21 mouse cellular contexts compared by ENCODE assay signal in genomic region chr11:100408835-100409462, GRCm38 (mm10). TPM values are rescaled to one million over a fixed set of nuclear protein-coding genes. Genes with fewer than 3 reads are reported as not detected.
A peak's percentile ranks its signal among the peaks of the same experiment; 100 is the strongest.
DNase-seq lines count a peak whose midpoint lies in the region; ATAC-seq and TF ChIP-seq lines count a peak whose summit lies in the region.
"Had no signal": no experiment of that assay in that cellular context is flagged by ENCODE, and none has a peak within 500 bp of the region (broad histone marks: within the 10 kb centered on the region; RNA-seq: fewer than 3 reads in every experiment).

No protein-coding gene starts in this region.

- H3K9me3 ChIP-seq in heart, embryonic 11.5 days (replicated peaks; ENCODE audit: control insufficient read depth, low read length): no peaks in the 10 kb centered on the region
- H3K9me3 ChIP-seq in heart, embryonic 10.5 days: no peaks in the 10 kb centered on the region
- H3K9me3 ChIP-seq: G1E; heart, embryonic 12.5 days; hindbrain, embryonic 10.5 days; hindbrain, embryonic 15.5 days; kidney, embryonic 15.5 days; liver, embryonic 15.5 days; midbrain, embryonic 15.5 days; neural tube, embryonic 15.5 days had no signal

- ATAC-seq in heart, embryonic 11.5 days (replicated peaks; ENCODE audit: insufficient number of reproducible peaks, low FRiP score, low TSS enrichment): no peak
- ATAC-seq: inflammation-experienced regulatory T-cells, adult 6 months; midbrain, embryonic 15.5 days had no signal

- H3K9ac ChIP-seq in heart, embryonic 11.5 days (ENCODE audit: low read depth, low read length): no peak overlapping the region
- H3K9ac ChIP-seq: heart, embryonic 12.5 days; hindbrain, embryonic 15.5 days; kidney, embryonic 15.5 days; liver, embryonic 15.5 days; lung, embryonic 14.5 days; midbrain, embryonic 15.5 days; neural tube, embryonic 15.5 days had no signal

- no peaks in the 10 kb centered on the region for H3K27me3 ChIP-seq in cerebellum, adult 2 months (ENCODE audit: control insufficient read depth, insufficient read depth, low read length)
- no peaks in the 10 kb centered on the region for H3K27me3 ChIP-seq in heart, embryonic 11.5 days (ENCODE audit: control insufficient read depth, insufficient read depth, low read length)
- no peaks in the 10 kb centered on the region for H3K27me3 ChIP-seq in heart, embryonic 10.5 days (ENCODE audit: insufficient read depth, poor library complexity, severe bottlenecking)
- no peaks in the 10 kb centered on the region for H3K27me3 ChIP-seq in thymus, adult 2 months (ENCODE audit: control insufficient read depth, insufficient read depth, low read length)
- H3K27me3 ChIP-seq: heart, embryonic 12.5 days; hindbrain, embryonic 15.5 days; kidney, embryonic 15.5 days; midbrain, embryonic 15.5 days; neural tube, embryonic 15.5 days had no signal

- TF ChIP-seq CTCF in cerebellum, adult 2 months (IDR thresholded peaks at IDR 0.05; ENCODE audit: borderline replicate concordance, insufficient read depth, low read depth, low read length): no peak
- no peak for TF ChIP-seq CTCF in thymus, adult 2 months (IDR thresholded peaks at IDR 0.05; ENCODE audit: borderline replicate concordance, control insufficient read depth, extremely low read depth, insufficient read depth, low read length, poor library complexity)

- no peak overlapping the region for H3K4me2 ChIP-seq in heart, embryonic 11.5 days
- H3K4me2 ChIP-seq: heart, embryonic 12.5 days; hindbrain, embryonic 15.5 days; kidney, embryonic 15.5 days; liver, embryonic 15.5 days; lung, embryonic 14.5 days; midbrain, embryonic 15.5 days; neural tube, embryonic 15.5 days had no signal

- peaks cover 11% of the 10 kb centered on the region for H3K36me3 ChIP-seq in heart, embryonic 11.5 days (ENCODE audit: control insufficient read depth, insufficient read depth, low read length)
- H3K36me3 ChIP-seq in heart, embryonic 10.5 days: peaks cover 50% of the 10 kb centered on the region
- H3K36me3 ChIP-seq in thymus, adult 2 months (ENCODE audit: control insufficient read depth, insufficient read depth, low read length): no peaks in the 10 kb centered on the region
- H3K36me3 ChIP-seq: G1E; hindbrain, embryonic 15.5 days; liver, embryonic 15.5 days; midbrain, embryonic 15.5 days had no signal

- TF ChIP-seq POLR2A in cerebellum, adult 2 months (IDR thresholded peaks at IDR 0.05; ENCODE audit: borderline replicate concordance, insufficient read depth, low read length): no peak
- no peak for TF ChIP-seq POLR2A in thymus, adult 2 months (IDR thresholded peaks at IDR 0.05; ENCODE audit: control insufficient read depth, extremely low read depth, insufficient read depth, low read length, poor library complexity)

- H3K4me3 ChIP-seq in cerebellum, adult 2 months (replicated peaks; ENCODE audit: insufficient read depth, low read depth, low read length): no peak overlapping the region
- H3K4me3 ChIP-seq in heart, embryonic 11.5 days (ENCODE audit: low read depth, low read length): no peak overlapping the region
- H3K4me3 ChIP-seq in heart, embryonic 10.5 days: no peak overlapping the region
- H3K4me3 ChIP-seq in thymus, adult 2 months (ENCODE audit: control insufficient read depth, insufficient read depth, low read length): no peak overlapping the region
- H3K4me3 ChIP-seq: erythroblast, embryonic 14.5 days; gastrocnemius, adult 2 months; heart, embryonic 12.5 days; hindbrain, embryonic 10.5 days; hindbrain, embryonic 15.5 days; kidney, embryonic 15.5 days; liver, embryonic 15.5 days; midbrain, embryonic 15.5 days; neural tube, embryonic 15.5 days had no signal

- H3K4me1 ChIP-seq in cerebellum, adult 2 months (ENCODE audit: control insufficient read depth, insufficient read depth, low read length): peaks cover 44% of the 10 kb centered on the region
- peaks cover 29% of the 10 kb centered on the region for H3K4me1 ChIP-seq in heart, embryonic 11.5 days (ENCODE audit: control insufficient read depth, insufficient read depth, low read length)
- peaks cover 62% of the 10 kb centered on the region for H3K4me1 ChIP-seq in heart, embryonic 10.5 days
- peaks cover 74% of the 10 kb centered on the region for H3K4me1 ChIP-seq in thymus, adult 2 months (replicated peaks; ENCODE audit: control insufficient read depth, insufficient read depth, low read length)

- H3K27ac ChIP-seq in cerebellum, adult 2 months (ENCODE audit: insufficient read depth, low read length): peak overlapping the region; percentile 63; the same call in 1 of the 2 replicates
- 0 out of 2 replicates have a peak overlapping the region, but pooled peaks have one; percentile 2 for H3K27ac ChIP-seq in heart, embryonic 11.5 days (ENCODE audit: low read depth, low read length)
- H3K27ac ChIP-seq in heart, embryonic 10.5 days: no peak overlapping the region
- peak overlapping the region; percentile 96 for H3K27ac ChIP-seq in thymus, adult 2 months (ENCODE audit: control insufficient read depth, insufficient read depth, low read length)
- H3K27ac ChIP-seq: hindbrain, embryonic 10.5 days; hindbrain, embryonic 15.5 days; kidney, embryonic 15.5 days; liver, embryonic 15.5 days; midbrain, embryonic 15.5 days; neural tube, embryonic 15.5 days had no signal

- 93% methylated on average over 12 of the region's 12 CpGs for WGBS in cerebellum, adult 2 months
- WGBS in heart, embryonic 11.5 days (ENCODE audit: insufficient replicate concordance): 89% methylated on average over 12 of the region's 12 CpGs
- WGBS in heart, embryonic 10.5 days: 92% methylated on average over 12 of the region's 12 CpGs
- WGBS in thymus, adult 2 months: 77% methylated on average over 12 of the region's 12 CpGs

- no peak for DNase-seq in cerebellum, adult 2 months
- no peak for DNase-seq in cerebellum, postnatal 14 days
- no peak for DNase-seq in heart, embryonic 10.5 days (ENCODE audit: low spot score)
- peak; percentile 40 for DNase-seq in thymus, adult 2 months
- DNase-seq in thymus, postnatal 36 days: peak; percentile 49 to 72
- DNase-seq in gastrocnemius, postnatal 25 days: no peak
- DNase-seq: adrenal gland, adult 8-10 months; lung, embryonic 14.5 days had no signal

RNA-seq across cellular contexts. Expression of gene P3h4, which starts 5.7 kb away (rescaled TPM):
- polyA plus RNA-seq in cerebellum, adult 2 months (2012; rRNA removed): 17.6 and 19.6 TPM in 2 replicates
- 67.2 and 70.6 TPM in 2 replicates for polyA plus RNA-seq in heart, embryonic 11.5 days (2014; fragmentation: Nextera tagmentation; extraction: Ambion mirVana)
- 71.1 and 81.8 TPM in 2 replicates for polyA plus RNA-seq in heart, embryonic 10.5 days (2016; fragmentation: Nextera tagmentation; extraction: Ambion mirVana)
- polyA plus RNA-seq in thymus, adult 2 months (2012; rRNA removed): 22.3 and 23.6 TPM in 2 replicates
- 1 to 10 TPM; 4.3 to 5.1 TPM for total RNA-seq in gastrocnemius, postnatal 25 days (2021)
- total RNA-seq: G1E had no signal
- polyA plus RNA-seq: erythroblast, embryonic 14.5 days; G1E had no signal

RNA-seq across cellular contexts. Expression of gene Fkbp10, which starts 6.5 kb away (rescaled TPM):
- 8.0 and 8.6 TPM in 2 replicates for polyA plus RNA-seq in cerebellum, adult 2 months (2012; rRNA removed)
- polyA plus RNA-seq in heart, embryonic 11.5 days (2014; fragmentation: Nextera tagmentation; extraction: Ambion mirVana): 89.3 and 107 TPM in 2 replicates
- polyA plus RNA-seq in heart, embryonic 10.5 days (2016; fragmentation: Nextera tagmentation; extraction: Ambion mirVana): 107 and 123 TPM in 2 replicates
- 7.8 and 9.5 TPM in 2 replicates for polyA plus RNA-seq in thymus, adult 2 months (2012; rRNA removed)
- total RNA-seq in gastrocnemius, postnatal 25 days (2021): 1 to 10 TPM; 7.5 to 10.0 TPM
- polyA plus RNA-seq: G1E had no signal

RNA-seq across cellular contexts. Expression of gene Jup, which starts 11.4 kb away (rescaled TPM):
- 127 and 162 TPM in 2 replicates for polyA plus RNA-seq in cerebellum, adult 2 months (2012; rRNA removed)
- 72.2 and 80.6 TPM in 2 replicates for polyA plus RNA-seq in heart, embryonic 11.5 days (2014; fragmentation: Nextera tagmentation; extraction: Ambion mirVana)
- 91.3 and 112 TPM in 2 replicates for polyA plus RNA-seq in heart, embryonic 10.5 days (2016; fragmentation: Nextera tagmentation; extraction: Ambion mirVana)
- 220 and 221 TPM in 2 replicates for polyA plus RNA-seq in thymus, adult 2 months (2012; rRNA removed)
- 10 to 100 TPM; 72.0 to 79.8 TPM for total RNA-seq in gastrocnemius, postnatal 25 days (2021)
- polyA plus RNA-seq: G1E had no signal

RNA-seq across cellular contexts. Expression of gene Nt5c3b, which starts 32.7 kb away (rescaled TPM):
- polyA plus RNA-seq in cerebellum, adult 2 months (2012; rRNA removed): 79.9 and 85.7 TPM in 2 replicates
- 98.8 and 111 TPM in 2 replicates for polyA plus RNA-seq in heart, embryonic 11.5 days (2014; fragmentation: Nextera tagmentation; extraction: Ambion mirVana)
- 124 and 128 TPM in 2 replicates for polyA plus RNA-seq in heart, embryonic 10.5 days (2016; fragmentation: Nextera tagmentation; extraction: Ambion mirVana)
- 129 and 136 TPM in 2 replicates for polyA plus RNA-seq in thymus, adult 2 months (2012; rRNA removed)
- total RNA-seq in gastrocnemius, postnatal 25 days (2021): 1 to 10 TPM; 8.2 to 8.5 TPM

RNA-seq across cellular contexts. Expression of gene Klhl10, which starts 32.8 kb away (rescaled TPM):
- polyA plus RNA-seq in cerebellum, adult 2 months (2012; rRNA removed): 0.46 and 0.49 TPM in 2 replicates
- polyA plus RNA-seq in heart, embryonic 11.5 days (2014; fragmentation: Nextera tagmentation; extraction: Ambion mirVana): 0.28 and 0.83 TPM in 2 replicates
- polyA plus RNA-seq in heart, embryonic 10.5 days (2016; fragmentation: Nextera tagmentation; extraction: Ambion mirVana): 0.71 and 0.90 TPM in 2 replicates
- polyA plus RNA-seq in thymus, adult 2 months (2012; rRNA removed): 0.58 and 0.66 TPM in 2 replicates
- total RNA-seq in gastrocnemius, postnatal 25 days (2021): under 1 TPM; 0.43 to 0.49 TPM
- polyA plus RNA-seq: erythroblast, embryonic 14.5 days; G1E; small intestine, adult 2 months had no signal

Comparison
In these comparisons a context has a peak if more than half of its experiments do, and no peak if none do; other contexts are left out.
1. DNase-seq: peak in thymus, adult 2 months (single experiment) and thymus, postnatal 36 days (2 of 2); none in cerebellum, adult 2 months (0 of 2), cerebellum, postnatal 14 days (0 of 2), heart, embryonic 10.5 days (single experiment) and gastrocnemius, postnatal 25 days (single experiment).